Mouse (Mus musculus): ENCODE measurements around the gene Lcn9. TPM values are rescaled to one million over a fixed set of nuclear protein-coding genes. Genes with fewer than 3 reads are reported as not detected.
"Not testable (repeated sequence)": the region's sequence is repeated elsewhere in the genome, so short reads cannot be mapped to it uniquely, and the experiment has no call there.

Lcn9 gene
- not detected in 2 replicates for total RNA-seq (2021)
- long read RNA-seq, result 0 reads

GRCm38 (mm10) chr2:25822806-25823205 lies at the start of gene Lcn9:
TSS of gene Lcn9 (plus strand) at chr2:25823153.
- DNase-seq, result no peak

- DNase-seq, result peak; percentile 11
Observed at GRCm38 (mm10) chr2:25773507-25773906, 49.4 kb upstream of the Lcn9 start.

GRCm38 (mm10) chr2:25774640-25775039 lies 48.3 kb upstream of the Lcn9 start:
- no peak for DNase-seq

- DNase-seq, result peak; percentile 9
Observed at GRCm38 (mm10) chr2:25775991-25776390, 47.0 kb upstream of the Lcn9 start.

GRCm38 (mm10) chr2:25776717-25777116 lies 46.2 kb upstream of the Lcn9 start, which contains the start of gene Lcn11:
TSS of gene Lcn11 (plus strand) at chr2:25777017.
- DNase-seq, result no peak

- DNase-seq, result no peak
Observed at GRCm38 (mm10) chr2:25779076-25779475, 43.9 kb upstream of the Lcn9 start.

GRCm38 (mm10) chr2:25780921-25781320 lies 42.0 kb upstream of the Lcn9 start:
- no peak for DNase-seq

- DNase-seq, result no peak
Observed at GRCm38 (mm10) chr2:25781957-25782356, 41.0 kb upstream of the Lcn9 start, which contains the start of gene Gm13539. TSS of gene Gm13539 (plus strand) at chr2:25782257.

- DNase-seq, result no peak
Observed at GRCm38 (mm10) chr2:25785573-25786322, 37.2 kb upstream of the Lcn9 start.

- no peak for DNase-seq
Observed at GRCm38 (mm10) chr2:25789092-25789491, 33.9 kb upstream of the Lcn9 start.

GRCm38 (mm10) chr2:25797635-25798034 lies 25.3 kb upstream of the Lcn9 start:
- no peak for DNase-seq

- DNase-seq, result no peak
Observed at GRCm38 (mm10) chr2:25798065-25798464, 24.9 kb upstream of the Lcn9 start.

- no peak for DNase-seq
Observed at GRCm38 (mm10) chr2:25811711-25812110, 11.2 kb upstream of the Lcn9 start.

GRCm38 (mm10) chr2:25813364-25813763 lies 9.6 kb upstream of the Lcn9 start:
- DNase-seq, result no peak

- not testable (repeated sequence) for DNase-seq
Observed at GRCm38 (mm10) chr2:25815748-25816147, 7.2 kb upstream of the Lcn9 start, which contains the start of gene Glt6d1. TSS of gene Glt6d1 (minus strand) at chr2:25815848.

- DNase-seq, result no peak
Observed at GRCm38 (mm10) chr2:25824751-25825150, 1.8 kb downstream of the Lcn9 start.

- DNase-seq, result no peak
Observed at GRCm38 (mm10) chr2:25828344-25828947, 5.5 kb downstream of the Lcn9 start.

GRCm38 (mm10) chr2:25830786-25831185 lies 7.8 kb downstream of the Lcn9 start:
- no peak for DNase-seq

- DNase-seq, result peak; percentile 68
Observed at GRCm38 (mm10) chr2:25836291-25836690, 13.3 kb downstream of the Lcn9 start.

GRCm38 (mm10) chr2:25842161-25842560 lies 19.2 kb downstream of the Lcn9 start:
- peak; percentile 18 for DNase-seq

GRCm38 (mm10) chr2:25842758-25843157 lies 19.8 kb downstream of the Lcn9 start:
- DNase-seq, result no peak

GRCm38 (mm10) chr2:25844097-25844496 lies 21.1 kb downstream of the Lcn9 start:
- no peak for DNase-seq

GRCm38 (mm10) chr2:25846516-25846915 lies 23.6 kb downstream of the Lcn9 start:
- no peak for DNase-seq

- no peak for DNase-seq
Observed at GRCm38 (mm10) chr2:25847226-25847625, 24.3 kb downstream of the Lcn9 start, which contains the start of gene Sohlh1. TSS of gene Sohlh1 (minus strand) at chr2:25847248.

All from adrenal gland, postnatal 25 days (tissue).